Mouse (Mus musculus) adrenal gland, postnatal 25 days (tissue): ENCODE data around the gene Tspan8. TPM values are rescaled to one million over a fixed set of nuclear protein-coding genes. Genes with fewer than 3 reads are reported as not detected.

Source experiments
- DNase-seq: peaks from one replicate; pipeline ENCODE4 v3.0.0; 2021; ENCODE audit warnings: mixed read lengths
- total RNA-seq: library from RNA; stranded (reverse); gene quantifications from 2 replicates; pipeline ENCODE4 v1.2.3, GENCODE M21; 2021

Gene Tspan8
- total RNA-seq, 1 experiment from 2014 or later: 0.76 TPM

DNA sequence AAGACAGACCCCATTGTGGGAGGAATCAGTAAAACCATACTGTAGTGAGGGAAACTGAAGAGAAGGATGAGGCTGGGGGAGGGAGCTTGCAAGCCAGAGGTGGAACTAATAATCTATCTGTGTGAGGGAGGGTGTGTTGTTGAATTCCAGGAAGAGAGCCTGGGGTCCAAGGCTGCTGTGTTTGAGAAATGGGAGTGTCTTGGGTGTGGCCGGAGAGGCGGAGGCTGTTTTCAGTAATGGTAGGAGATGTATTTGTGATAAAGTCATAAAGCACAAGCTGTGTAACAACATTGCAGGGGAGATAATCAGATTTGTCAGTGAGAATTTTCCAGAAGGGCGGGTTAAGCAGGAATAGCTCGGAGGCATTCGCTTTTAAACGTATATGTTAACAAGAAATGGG is 17.4 kb downstream of the Tspan8 start:
- no peak for DNase-seq

DNA sequence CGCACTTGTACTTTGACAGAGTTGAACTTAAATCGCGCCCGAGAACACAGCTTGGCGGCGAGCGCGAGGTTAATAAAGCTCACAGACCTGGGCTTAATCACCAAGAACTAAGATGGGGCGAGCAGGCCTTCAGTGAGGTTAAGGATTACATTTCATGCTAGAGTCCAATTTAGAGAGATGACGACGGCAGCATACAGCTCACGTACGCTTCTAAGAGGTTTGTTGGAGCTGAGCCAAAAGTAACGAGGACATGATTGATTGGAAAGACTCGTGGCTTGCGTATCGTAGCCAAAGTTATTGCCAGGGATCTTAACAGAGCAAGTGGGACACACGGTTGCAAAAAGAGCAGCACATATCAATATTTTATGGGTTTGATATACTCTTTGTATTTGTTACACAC is 30.3 kb downstream of the Tspan8 start:
- no peak for DNase-seq

DNA sequence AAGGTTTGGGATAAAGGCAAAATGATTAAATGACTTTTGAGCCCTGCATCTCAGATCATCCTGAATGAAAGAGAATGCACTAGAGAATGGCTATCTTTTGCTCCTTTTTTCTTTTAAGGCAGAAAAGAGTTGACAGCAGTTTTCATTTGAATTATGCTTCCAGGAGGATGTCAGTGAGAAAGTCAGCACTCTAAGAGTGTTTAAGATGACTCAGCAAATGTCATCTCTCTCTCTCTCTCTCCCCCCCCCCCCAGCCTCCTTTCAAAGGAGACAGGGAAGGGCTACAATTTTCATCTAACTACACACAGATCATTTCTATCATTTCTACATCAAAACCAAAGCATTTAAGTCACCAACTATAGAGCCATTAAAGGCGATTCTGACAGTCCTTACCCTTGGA is 31.9 kb downstream of the Tspan8 start:
- DNase-seq: no peak

DNA sequence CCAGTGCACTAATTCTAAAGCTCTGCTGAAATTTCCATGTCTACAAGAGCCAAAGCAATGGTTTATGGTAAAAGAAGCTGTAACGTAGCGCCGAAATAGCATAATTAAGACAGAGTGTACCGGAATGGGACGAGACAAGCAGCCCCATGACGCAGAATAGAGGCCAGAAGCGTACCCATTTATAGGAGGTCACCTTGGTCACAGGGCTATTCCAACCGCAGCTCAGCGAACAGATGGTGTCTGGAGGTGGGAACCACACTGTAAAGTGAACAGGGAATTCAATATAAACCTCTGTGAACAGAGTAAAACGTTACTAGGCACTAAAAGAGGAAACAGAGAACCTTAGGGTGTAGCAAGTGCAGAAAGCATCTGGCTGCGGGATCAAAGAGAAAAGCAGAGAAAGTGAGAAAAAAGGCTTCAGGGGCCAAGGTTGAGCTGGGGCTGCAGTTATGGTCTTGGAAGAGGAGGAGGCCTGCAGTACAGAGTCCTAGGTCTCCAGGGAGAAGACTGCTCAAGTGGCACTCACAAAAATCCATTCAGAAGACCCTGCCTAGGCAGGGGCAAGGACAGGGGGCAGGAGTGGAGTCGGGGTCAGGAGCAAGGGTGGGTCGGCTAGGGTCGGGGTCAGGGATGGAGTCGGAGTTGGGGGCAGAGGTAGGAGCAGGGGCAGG is 43.7 kb downstream of the Tspan8 start:
- DNase-seq: no peak

DNA sequence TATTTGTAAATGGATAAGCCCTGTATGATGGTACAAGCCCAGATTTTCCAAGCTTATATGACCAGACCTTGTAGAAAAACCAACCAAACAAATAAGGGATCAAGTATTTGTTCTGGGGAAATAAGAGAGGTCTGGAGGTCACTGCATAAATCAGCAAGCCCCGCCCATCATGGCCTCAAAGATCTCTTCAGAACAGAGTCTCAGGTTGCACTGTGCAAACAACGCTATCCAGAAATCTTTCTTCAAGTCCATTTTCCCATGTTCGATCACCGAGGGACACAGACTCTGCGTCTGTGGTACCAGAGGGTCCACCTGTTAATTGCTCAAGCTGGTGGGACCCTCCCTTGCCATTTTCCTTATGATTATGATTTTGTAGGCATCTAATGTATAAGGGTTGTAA is 45.3 kb downstream of the Tspan8 start:
- no peak for DNase-seq

DNA sequence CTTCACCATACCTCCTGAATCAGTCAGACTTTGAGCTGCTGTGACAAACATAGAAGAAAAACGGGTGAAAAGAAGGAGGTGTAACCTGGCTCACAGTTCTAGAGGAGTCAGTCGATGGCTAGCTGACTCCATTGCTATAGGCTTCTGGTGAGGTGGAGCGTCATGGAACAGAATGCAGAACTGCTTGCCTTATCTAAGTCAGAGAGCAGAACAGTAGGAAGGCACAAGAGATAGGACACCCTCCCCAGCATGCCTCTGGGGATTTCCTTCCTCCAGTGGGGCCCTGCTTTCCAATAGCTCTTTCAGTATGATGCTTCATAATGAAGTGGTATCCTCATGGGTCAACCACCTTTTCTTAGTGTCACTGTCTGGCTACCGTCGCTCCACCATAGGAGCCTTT is 66.1 kb downstream of the Tspan8 start:
- DNase-seq: no peak

DNA sequence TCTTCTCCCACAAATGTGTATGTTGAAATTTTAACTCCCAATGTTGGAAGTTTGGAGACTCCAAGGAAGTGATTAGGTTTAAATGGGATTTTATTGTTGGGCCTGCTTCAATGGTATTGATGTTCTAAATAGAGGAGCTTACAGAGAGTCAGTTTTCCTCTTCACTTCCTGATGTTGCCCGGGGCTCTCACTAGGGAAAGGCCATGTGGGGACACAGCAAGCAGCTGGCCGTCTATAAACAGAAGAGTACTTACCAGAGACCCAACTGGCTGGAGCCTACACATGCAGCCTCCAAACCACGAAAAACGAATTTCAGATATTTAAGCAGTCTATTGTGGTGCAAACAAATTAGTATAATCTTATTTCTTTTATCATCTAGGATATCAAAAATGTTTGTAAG is 75.3 kb downstream of the Tspan8 start:
- no peak for DNase-seq

DNA sequence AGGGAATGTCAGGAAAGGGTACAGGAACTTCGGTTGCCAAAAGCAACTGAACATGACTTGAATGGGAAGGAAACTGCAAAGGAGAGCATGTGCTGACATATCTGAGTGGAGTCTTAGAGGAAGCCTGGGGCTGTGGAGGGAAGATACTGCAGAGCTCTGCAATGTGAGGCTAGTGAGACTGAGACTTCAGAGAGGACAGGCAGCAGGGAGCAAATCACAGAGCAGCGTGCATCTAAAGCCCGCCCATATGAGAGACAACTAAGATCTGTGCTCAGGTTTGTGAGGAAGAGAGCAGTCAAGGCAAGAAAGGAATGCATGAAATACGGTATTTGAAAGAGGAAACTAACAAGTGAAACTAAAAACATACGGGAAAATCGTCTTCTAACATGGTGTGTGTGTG is 76.3 kb downstream of the Tspan8 start:
- no peak for DNase-seq

DNA sequence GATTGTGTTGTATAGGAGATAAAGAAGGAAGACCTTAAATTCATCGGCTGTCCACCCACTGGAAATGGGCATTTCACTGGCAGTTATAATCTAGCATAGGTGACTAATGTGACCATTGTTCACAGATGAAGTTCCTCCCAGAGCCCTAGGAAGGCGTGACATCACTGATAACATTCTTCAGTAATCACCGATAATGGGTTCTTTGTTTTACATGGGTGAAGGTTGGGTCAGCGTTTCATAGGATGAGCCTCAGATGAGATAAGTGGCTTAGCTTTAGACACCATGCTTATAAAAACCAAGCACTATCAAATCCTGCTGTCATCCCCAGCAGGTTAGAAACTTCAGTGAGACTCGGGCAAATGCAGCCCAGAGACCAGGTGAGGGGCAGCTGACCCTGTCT is 77.4 kb downstream of the Tspan8 start:
- no peak for DNase-seq

DNA sequence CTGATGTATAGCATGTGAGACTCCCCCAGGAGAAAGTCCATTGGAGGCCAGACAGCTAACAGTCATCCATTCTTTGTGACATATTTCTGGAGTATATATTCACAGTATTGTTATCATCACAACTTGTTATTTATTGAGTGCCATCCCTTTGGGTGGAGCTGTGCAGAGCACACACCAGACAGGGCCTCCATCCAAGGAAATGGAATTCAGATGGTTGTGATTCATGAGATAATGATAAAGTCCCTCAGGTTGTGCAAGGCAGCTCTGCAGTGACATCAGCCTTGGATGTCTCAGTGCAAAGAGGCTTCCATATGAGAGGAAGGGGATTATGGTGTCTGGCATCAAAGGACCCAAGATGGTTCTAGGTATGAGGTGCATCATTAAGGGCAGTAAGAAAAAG is 80.1 kb downstream of the Tspan8 start:
- no peak for DNase-seq

DNA sequence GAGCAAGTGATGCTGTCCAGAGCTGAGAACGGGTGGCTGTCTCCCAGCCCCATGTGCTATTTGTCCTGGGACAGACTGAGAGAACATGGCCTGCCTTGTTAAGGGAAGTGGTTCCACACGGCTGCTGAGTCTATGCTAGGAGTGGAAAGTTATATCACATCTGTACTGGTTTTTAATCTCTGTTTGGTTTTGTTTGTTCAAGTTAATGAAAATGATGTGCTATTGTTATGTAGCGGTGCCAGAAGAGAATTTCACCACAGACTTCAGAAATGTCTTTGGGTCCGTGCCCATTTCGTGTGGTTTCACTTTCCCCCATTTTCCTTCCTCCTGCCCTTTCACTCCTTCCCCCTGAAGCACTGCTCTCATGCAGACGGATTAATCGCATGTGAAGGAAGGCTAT is 80.6 kb downstream of the Tspan8 start:
- no peak for DNase-seq

Other genes starting within 250 kb of the Tspan8 start
- not detected in 2 replicates for gene A930009A15Rik, start 246.8 kb upstream of the Tspan8 start, total RNA-seq
- gene Lgr5, start 229.1 kb upstream of the Tspan8 start, total RNA-seq: 20.1 and 35.7 TPM in 2 replicates
- 2.7 and 5.0 TPM in 2 replicates for gene Ptprr, start 201.4 kb downstream of the Tspan8 start, total RNA-seq